Comparison of ENCODE assay signal across 7 mouse cellular contexts in the genomic region with DNA sequence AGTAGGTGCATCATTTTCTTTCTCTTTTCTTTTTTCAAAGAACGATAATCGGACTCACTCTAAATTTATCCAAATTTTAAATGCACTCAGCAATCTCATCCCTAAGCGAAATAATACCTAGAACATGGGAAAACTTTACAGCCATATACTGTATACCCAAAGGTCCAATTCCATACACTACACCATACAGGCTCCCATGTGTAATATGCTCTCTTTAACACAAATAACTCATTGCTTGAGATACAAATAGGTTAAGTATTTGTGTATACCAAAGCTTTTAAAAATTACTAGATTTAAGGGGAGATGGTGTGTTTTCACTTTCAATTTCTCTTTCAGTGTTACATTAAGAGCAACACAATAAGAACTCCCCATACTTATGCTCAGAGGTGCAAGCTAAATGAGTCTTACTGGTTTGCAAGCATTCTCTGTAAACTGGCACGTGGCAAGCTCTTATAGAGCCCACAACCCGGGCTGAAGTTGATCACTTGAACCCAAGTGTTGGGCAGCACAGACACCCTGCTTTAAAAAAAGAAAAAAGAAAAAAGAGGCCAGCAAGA. TPM values are rescaled to one million over a fixed set of nuclear protein-coding genes. Genes with fewer than 3 reads are reported as not detected.
DNase-seq lines count a peak whose midpoint lies in the region; ATAC-seq and TF ChIP-seq lines count a peak whose summit lies in the region.

No protein-coding gene starts in this region.

- no peak for TF ChIP-seq POLR2A in spleen, adult 2 months (IDR thresholded peaks at IDR 0.05; ENCODE audit: low read depth, low read length)

- ATAC-seq in erythroblast, adult 5-6 weeks (replicated peaks; ENCODE audit: low FRiP score, poor library complexity, severe bottlenecking) = 0 out of 2 replicates have a peak, but pooled peaks have one; percentile 14
- peak; percentile 36 for ATAC-seq in inflammation-experienced regulatory T-cells, adult 6 months
- peak; percentile 73 for ATAC-seq in midbrain, embryonic 15.5 days (replicated peaks)

- H3K9ac ChIP-seq in midbrain, embryonic 15.5 days = no peak overlapping the region; the same call in 1 of the 2 replicates

- H3K27ac ChIP-seq in spleen, adult 2 months (ENCODE audit: insufficient read depth, low read length) = peak overlapping the region; percentile 96
- H3K27ac ChIP-seq in midbrain, embryonic 15.5 days = no peak overlapping the region

- TF ChIP-seq CTCF in spleen, adult 2 months (IDR thresholded peaks at IDR 0.05; ENCODE audit: extremely low read depth, insufficient read depth, insufficient read length, insufficient replicate concordance) = no peak

- H3K9me3 ChIP-seq in midbrain, embryonic 15.5 days = no peaks in the 10 kb centered on the region

- H3K4me3 ChIP-seq in spleen, adult 2 months (ENCODE audit: extremely low read depth, insufficient read depth, insufficient read length) = peak overlapping the region; percentile 83
- H3K4me3 ChIP-seq in midbrain, embryonic 15.5 days = peak overlapping the region; percentile 54

- H3K36me3 ChIP-seq in spleen, adult 2 months (ENCODE audit: control insufficient read depth, insufficient read depth, low read length) = no peaks in the 10 kb centered on the region
- H3K36me3 ChIP-seq in midbrain, embryonic 15.5 days (replicated peaks) = no peaks in the 10 kb centered on the region

- H3K4me1 ChIP-seq in spleen, adult 2 months (ENCODE audit: control insufficient read depth, insufficient read depth, insufficient read length) = 0 out of 2 replicates have a peak, but pooled peaks cover 2% of the 10 kb centered on the region
- H3K4me1 ChIP-seq in midbrain, embryonic 15.5 days = peaks cover 9% of the 10 kb centered on the region

- H3K27me3 ChIP-seq in spleen, adult 2 months (ENCODE audit: control insufficient read depth, insufficient read depth, low read length) = no peaks in the 10 kb centered on the region
- no peaks in the 10 kb centered on the region for H3K27me3 ChIP-seq in midbrain, embryonic 15.5 days (replicated peaks)

- peak overlapping the region; percentile 56 for H3K4me2 ChIP-seq in midbrain, embryonic 15.5 days

- 12% methylated on average over 5 of the region's 5 CpGs for WGBS in spleen, adult 2 months
- WGBS in midbrain, embryonic 15.5 days = 45% methylated on average over 5 of the region's 5 CpGs

- no peak for DNase-seq in spleen, adult 2 months (ENCODE audit: low read depth in 1 of 2, low spot score in 2 of 2)
- no peak for DNase-seq in spleen, postnatal 10 days (ENCODE audit: low spot score in 2 of 2)
- DNase-seq in right cerebral cortex, adult 18-20 months = no peak
- DNase-seq in right cerebral cortex, postnatal 10 days (ENCODE audit: low spot score in 2 of 2) = no peak

RNA-seq across cellular contexts. Expression of gene Rfesd, which starts 0.4 kb away (rescaled TPM):
- polyA plus RNA-seq in spleen, adult 2 months (2012; rRNA removed) = 2.8 and 3.4 TPM in 2 replicates
- 10.9 and 38.2 TPM in 2 replicates for total RNA-seq in erythroblast, adult 5-6 weeks (2015; ENCODE audit: low replicate concordance)
- 17.5 and 29.4 TPM in 2 replicates for total RNA-seq in erythroblast, adult 5-6 weeks (2017; ENCODE audit: low replicate concordance)
- 10 to 100 TPM; 34.8 to 43.8 (median 35.7) TPM for polyA plus RNA-seq in inflammation-experienced regulatory T-cells, adult 6 months (2017; shearing (Covaris generic))
- 18.8 and 19.0 TPM in 2 replicates for polyA plus RNA-seq in midbrain, embryonic 15.5 days (2015; fragmentation: Nextera tagmentation; extraction: Ambion mirVana)

RNA-seq across cellular contexts. Expression of gene Gpr150, which starts 37.9 kb away (rescaled TPM):
- 0.20 and 0.42 TPM in 2 replicates for polyA plus RNA-seq in spleen, adult 2 months (2012; rRNA removed)
- total RNA-seq in erythroblast, adult 5-6 weeks (2015; ENCODE audit: low replicate concordance) = not detected in 2 replicates
- total RNA-seq in erythroblast, adult 5-6 weeks (2017; ENCODE audit: low replicate concordance) = 0.28 TPM in 1 of 2 replicates, not detected in the other
- polyA plus RNA-seq in inflammation-experienced regulatory T-cells, adult 6 months (2017; shearing (Covaris generic)) = not detected
- 2.5 and 2.6 TPM in 2 replicates for polyA plus RNA-seq in midbrain, embryonic 15.5 days (2015; fragmentation: Nextera tagmentation; extraction: Ambion mirVana)

RNA-seq across cellular contexts. Expression of gene Spata9, which starts 52.0 kb away (rescaled TPM):
- polyA plus RNA-seq in spleen, adult 2 months (2012; rRNA removed) = not detected in 2 replicates
- total RNA-seq in erythroblast, adult 5-6 weeks (2015; ENCODE audit: low replicate concordance) = not detected in 2 replicates
- total RNA-seq in erythroblast, adult 5-6 weeks (2017; ENCODE audit: low replicate concordance) = not detected in 2 replicates
- polyA plus RNA-seq in inflammation-experienced regulatory T-cells, adult 6 months (2017; shearing (Covaris generic)) = not detected
- polyA plus RNA-seq in midbrain, embryonic 15.5 days (2015; fragmentation: Nextera tagmentation; extraction: Ambion mirVana) = 2.2 and 3.6 TPM in 2 replicates

Comparison
In these comparisons a context has a peak if more than half of its experiments do, and no peak if none do; other contexts are left out.
1. ATAC-seq: peak in every context shown above with its lines; median percentile 73 in midbrain, embryonic 15.5 days; 36 in inflammation-experienced regulatory T-cells, adult 6 months; 14 in erythroblast, adult 5-6 weeks.